Mouse (Mus musculus): ENCODE data around the gene Lrrc29. TPM values are rescaled to one million over a fixed set of nuclear protein-coding genes. Genes with fewer than 3 reads are reported as not detected.

Gene Lrrc29
- polyA plus RNA-seq, 1 experiment, result 117 TPM

DNA sequence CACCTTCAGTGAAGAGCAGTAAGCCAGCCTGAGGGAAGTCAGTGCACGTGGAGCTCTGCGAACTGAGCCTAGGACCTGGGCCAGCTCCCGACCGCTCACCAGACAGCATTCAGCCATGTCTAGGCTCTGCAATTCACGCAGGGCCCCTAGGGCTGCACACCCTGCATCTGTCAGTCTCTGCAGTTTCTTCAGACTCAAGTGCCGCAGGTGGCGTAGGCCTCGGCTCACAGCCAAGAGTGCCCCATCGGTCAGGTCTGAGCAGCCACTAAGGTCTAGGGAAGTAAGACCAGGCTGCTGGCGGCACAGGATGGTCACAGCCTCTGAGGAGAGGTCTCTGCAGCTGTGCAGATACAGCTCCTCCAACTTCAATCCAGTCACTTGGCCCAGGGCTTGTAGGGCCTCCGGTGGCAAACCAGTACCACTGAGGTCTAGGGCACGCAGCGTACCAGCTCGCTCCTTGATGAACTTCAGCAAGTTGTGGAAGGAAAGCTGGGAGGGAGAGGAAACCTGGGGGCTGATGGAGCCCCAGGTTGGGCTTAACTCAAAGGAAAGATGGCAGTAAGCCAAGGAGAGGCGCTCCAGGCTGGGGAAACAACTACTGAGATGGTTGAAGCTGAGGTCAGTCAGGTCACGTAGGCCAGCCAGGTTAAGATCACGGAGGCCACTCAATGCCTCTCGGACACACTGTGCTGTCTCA, 10.9 kb downstream of the Lrrc29 start:
- H3K4me1 ChIP-seq (ENCODE audit: control insufficient read depth, insufficient read depth, low read length), result no peaks in the 10 kb centered on the region; the same call in 1 of the 2 replicates
- peaks cover 2% of the 10 kb centered on the region; the same call in 1 of the 2 replicates for H3K36me3 ChIP-seq (ENCODE audit: control insufficient read depth, insufficient read depth, low read length)
- no peak for TF ChIP-seq POLR2A (IDR thresholded peaks at IDR 0.05; ENCODE audit: control insufficient read depth, low read depth, low read length)
- TF ChIP-seq CTCF (IDR thresholded peaks at IDR 0.05; ENCODE audit: control insufficient read depth, insufficient read depth, insufficient replicate concordance, low read depth, low read length), result no peak

DNA sequence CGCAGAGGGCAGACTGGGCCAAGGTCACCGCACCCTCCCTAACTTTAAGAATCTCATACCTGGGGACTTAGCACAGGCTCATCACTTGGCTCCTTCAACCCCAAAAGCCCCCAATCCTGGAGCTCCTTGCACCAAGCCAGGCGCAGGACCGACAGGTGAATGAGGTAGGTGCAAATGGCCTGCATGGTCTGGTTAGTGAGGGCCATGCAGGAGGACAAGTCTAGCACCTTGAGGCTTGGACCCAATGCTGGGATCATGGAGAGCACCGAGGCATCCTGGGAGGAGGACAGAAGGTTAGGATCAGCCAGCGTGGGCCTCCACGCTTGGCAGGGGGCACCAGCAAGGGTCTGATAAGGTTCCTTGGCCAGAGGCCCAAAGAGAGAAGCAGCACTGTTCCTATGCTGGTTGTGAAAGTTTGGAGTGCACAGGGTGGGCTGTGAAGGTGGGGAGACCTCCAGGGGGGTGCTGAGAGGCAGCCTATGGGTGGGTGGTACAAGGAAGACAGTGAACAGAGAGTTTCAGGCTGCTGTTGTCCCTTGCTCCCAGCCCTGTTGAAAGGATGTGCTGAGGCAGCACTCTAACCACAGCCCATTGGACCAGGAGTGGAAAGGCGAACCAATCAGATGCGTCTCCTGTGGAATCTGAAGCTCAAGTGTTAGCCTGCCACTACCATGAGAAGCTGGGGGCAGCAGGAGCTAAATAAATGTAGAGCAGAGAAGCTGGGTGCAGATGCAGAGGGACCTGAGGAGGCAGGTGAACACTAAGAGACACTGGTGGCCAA, 12.3 kb downstream of the Lrrc29 start:
- H3K36me3 ChIP-seq (ENCODE audit: control insufficient read depth, insufficient read depth, low read length), result peaks cover 2% of the 10 kb centered on the region; the same call in 1 of the 2 replicates
- TF ChIP-seq POLR2A (IDR thresholded peaks at IDR 0.05; ENCODE audit: control insufficient read depth, low read depth, low read length) (no peak), CTCF (IDR thresholded peaks at IDR 0.05; ENCODE audit: control insufficient read depth, insufficient read depth, insufficient replicate concordance, low read depth, low read length) (no peak)
- no peak overlapping the region for H3K4me3 ChIP-seq (ENCODE audit: control insufficient read depth, low read depth, low read length)
- H3K27ac ChIP-seq (ENCODE audit: control insufficient read depth, insufficient read depth, low read depth, low read length), result no peak overlapping the region
- H3K27me3 ChIP-seq (ENCODE audit: control insufficient read depth, insufficient read depth, low read length), result no peaks in the 10 kb centered on the region
- no peaks in the 10 kb centered on the region; the same call in 1 of the 2 replicates for H3K4me1 ChIP-seq (ENCODE audit: control insufficient read depth, insufficient read depth, low read length)

More for the DNA sequence above, 10.9 kb downstream of the Lrrc29 start:
- H3K27me3 ChIP-seq (ENCODE audit: control insufficient read depth, insufficient read depth, low read length), result no peaks in the 10 kb centered on the region
- no peak overlapping the region for H3K27ac ChIP-seq (ENCODE audit: control insufficient read depth, insufficient read depth, low read depth, low read length)
- no peak overlapping the region for H3K4me3 ChIP-seq (ENCODE audit: control insufficient read depth, low read depth, low read length)

DNA sequence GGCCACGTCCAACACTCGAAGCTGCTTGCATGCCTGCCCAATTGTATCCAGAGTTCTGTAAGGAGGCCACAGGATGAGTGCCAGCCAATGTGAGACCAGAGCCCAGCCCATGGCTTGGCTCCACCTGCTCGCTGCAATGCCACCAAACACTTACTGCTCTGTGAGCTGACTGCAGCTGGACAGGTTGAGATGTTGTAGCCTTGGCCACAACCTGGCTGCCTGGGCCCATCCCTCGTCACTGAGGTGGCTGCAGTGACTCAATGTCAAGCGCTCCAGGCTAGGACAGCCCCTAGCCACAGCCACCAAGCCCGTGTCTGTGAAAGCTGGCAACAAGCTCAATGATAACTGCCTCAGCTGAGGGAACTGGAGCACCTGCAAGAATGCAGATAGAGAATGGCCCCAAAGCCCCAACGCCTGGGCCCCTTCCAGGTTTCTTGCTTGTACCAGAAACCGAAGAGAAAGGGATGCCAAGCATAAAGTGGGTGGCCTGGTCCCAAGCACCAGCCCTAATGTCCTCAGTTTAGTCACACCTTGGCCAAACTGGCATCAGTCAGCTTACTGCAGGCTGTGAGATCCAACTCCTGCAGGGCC, 13.1 kb downstream of the Lrrc29 start:
- Histone ChIP-seq H3K36me3 (ENCODE audit: control insufficient read depth, insufficient read depth, low read length) (peaks cover 2% of the 10 kb centered on the region; the same call in 1 of the 2 replicates), H3K27me3 (ENCODE audit: control insufficient read depth, insufficient read depth, low read length) (no peaks in the 10 kb centered on the region), H3K4me1 (ENCODE audit: control insufficient read depth, insufficient read depth, low read length) (no peaks in the 10 kb centered on the region; the same call in 1 of the 2 replicates), H3K4me3 (ENCODE audit: control insufficient read depth, low read depth, low read length) (no peak overlapping the region), H3K27ac (ENCODE audit: control insufficient read depth, insufficient read depth, low read depth, low read length) (no peak overlapping the region)
- TF ChIP-seq CTCF (IDR thresholded peaks at IDR 0.05; ENCODE audit: control insufficient read depth, insufficient read depth, insufficient replicate concordance, low read depth, low read length) (no peak), POLR2A (IDR thresholded peaks at IDR 0.05; ENCODE audit: control insufficient read depth, low read depth, low read length) (no peak)

DNA sequence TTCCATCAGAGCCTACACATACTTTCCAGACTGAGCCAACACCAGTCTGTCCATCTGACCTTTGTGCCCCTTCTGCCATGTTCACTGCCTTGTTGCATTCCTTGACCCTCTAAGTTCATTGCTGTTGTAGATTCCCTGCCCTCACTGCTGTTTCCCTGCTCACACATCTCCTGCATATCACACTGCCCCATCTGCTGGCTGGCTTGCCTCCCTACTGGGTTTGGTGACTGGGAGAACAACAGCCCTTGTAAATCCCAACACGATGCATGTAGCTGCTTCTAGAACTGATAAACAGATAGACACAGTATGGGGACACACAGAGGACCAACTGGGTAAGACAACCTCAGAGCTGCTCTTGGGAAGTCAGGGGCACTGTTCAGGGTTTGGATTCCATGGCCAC, 14.4 kb downstream of the Lrrc29 start:
- no peak for TF ChIP-seq CTCF (IDR thresholded peaks at IDR 0.05; ENCODE audit: control insufficient read depth, insufficient read depth, insufficient replicate concordance, low read depth, low read length)
- no peak for TF ChIP-seq POLR2A (IDR thresholded peaks at IDR 0.05; ENCODE audit: control insufficient read depth, low read depth, low read length)
- Histone ChIP-seq H3K4me1 (ENCODE audit: control insufficient read depth, insufficient read depth, low read length) (no peaks in the 10 kb centered on the region; the same call in 1 of the 2 replicates), H3K27me3 (ENCODE audit: control insufficient read depth, insufficient read depth, low read length) (no peaks in the 10 kb centered on the region), H3K4me3 (ENCODE audit: control insufficient read depth, low read depth, low read length) (no peak overlapping the region), H3K27ac (ENCODE audit: control insufficient read depth, insufficient read depth, low read depth, low read length) (no peak overlapping the region), H3K36me3 (ENCODE audit: control insufficient read depth, insufficient read depth, low read length) (no peaks in the 10 kb centered on the region; the same call in 1 of the 2 replicates)

DNA sequence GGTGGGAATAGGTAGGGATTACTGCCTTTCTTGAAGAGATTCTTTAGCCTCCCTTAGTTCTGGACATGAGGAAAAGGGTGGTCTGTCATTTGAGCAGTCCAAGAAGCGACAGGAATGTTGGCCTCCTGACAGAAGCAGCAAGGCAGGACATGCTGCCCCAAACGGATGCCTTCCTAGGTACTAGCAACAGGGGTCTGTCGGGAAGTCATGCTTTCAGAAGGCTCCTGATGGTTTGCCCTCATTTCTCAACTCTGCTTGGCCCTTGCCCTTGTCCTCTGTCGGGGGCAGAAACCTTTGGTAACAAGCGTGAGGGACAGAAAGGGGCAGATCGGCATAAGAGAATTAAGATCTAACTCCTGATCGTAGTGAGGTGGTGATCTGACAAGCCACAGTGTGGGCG, 16.0 kb downstream of the Lrrc29 start:
- no peak for TF ChIP-seq CTCF (IDR thresholded peaks at IDR 0.05; ENCODE audit: control insufficient read depth, insufficient read depth, insufficient replicate concordance, low read depth, low read length)
- TF ChIP-seq POLR2A (IDR thresholded peaks at IDR 0.05; ENCODE audit: control insufficient read depth, low read depth, low read length), result no peak
- H3K4me3 ChIP-seq (ENCODE audit: control insufficient read depth, low read depth, low read length), result no peak overlapping the region
- H3K4me1 ChIP-seq (ENCODE audit: control insufficient read depth, insufficient read depth, low read length), result peaks cover 7% of the 10 kb centered on the region

DNA sequence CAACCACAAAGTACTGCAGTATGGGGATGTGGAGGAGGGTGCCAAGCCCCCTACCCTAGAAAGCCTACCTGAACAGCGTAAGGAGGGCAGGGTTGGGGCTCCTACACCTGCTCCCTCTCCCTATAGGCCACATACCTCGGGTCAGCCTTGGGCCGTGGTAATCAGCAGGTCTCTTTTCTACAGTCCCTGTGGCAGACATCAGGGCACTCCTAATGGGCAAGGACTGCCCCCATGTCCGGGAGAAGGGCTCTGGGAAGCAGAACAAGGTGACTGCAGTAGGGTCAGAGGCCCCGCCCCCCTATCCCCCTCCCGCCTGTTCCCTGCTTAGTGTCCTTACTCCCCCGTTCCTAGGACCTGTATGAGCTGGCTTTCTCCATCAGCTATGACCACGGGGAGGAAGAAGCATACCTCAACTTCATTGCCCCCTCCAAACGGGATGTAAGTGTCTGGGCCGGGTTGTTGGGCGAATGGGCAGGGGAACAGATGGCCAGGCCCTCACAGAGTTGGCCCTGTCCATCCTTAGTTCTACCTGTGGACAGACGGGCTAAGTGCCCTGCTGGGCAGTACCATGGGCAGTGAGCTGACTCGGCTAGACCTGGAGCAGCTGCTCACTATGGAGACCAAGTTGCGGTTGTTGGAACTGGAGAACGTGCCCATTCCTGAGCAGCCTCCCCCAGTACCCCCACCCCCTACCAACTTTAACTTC, 16.8 kb downstream of the Lrrc29 start:
- peaks cover 7% of the 10 kb centered on the region for H3K4me1 ChIP-seq (ENCODE audit: control insufficient read depth, insufficient read depth, low read length)
- no peaks in the 10 kb centered on the region; the same call in 1 of the 2 replicates for H3K36me3 ChIP-seq (ENCODE audit: control insufficient read depth, insufficient read depth, low read length)
- no peaks in the 10 kb centered on the region for H3K27me3 ChIP-seq (ENCODE audit: control insufficient read depth, insufficient read depth, low read length)
- TF ChIP-seq CTCF (IDR thresholded peaks at IDR 0.05; ENCODE audit: control insufficient read depth, insufficient read depth, insufficient replicate concordance, low read depth, low read length) (no peak), POLR2A (IDR thresholded peaks at IDR 0.05; ENCODE audit: control insufficient read depth, low read depth, low read length) (no peak)
- H3K27ac ChIP-seq (ENCODE audit: control insufficient read depth, insufficient read depth, low read depth, low read length), result no peak overlapping the region
- no peak overlapping the region for H3K4me3 ChIP-seq (ENCODE audit: control insufficient read depth, low read depth, low read length)

More for the DNA sequence above, 16.0 kb downstream of the Lrrc29 start:
- no peaks in the 10 kb centered on the region for H3K27me3 ChIP-seq (ENCODE audit: control insufficient read depth, insufficient read depth, low read length)
- H3K27ac ChIP-seq (ENCODE audit: control insufficient read depth, insufficient read depth, low read depth, low read length), result no peak overlapping the region
- H3K36me3 ChIP-seq (ENCODE audit: control insufficient read depth, insufficient read depth, low read length), result no peaks in the 10 kb centered on the region; the same call in 1 of the 2 replicates

Measured in testis, adult 2 months (tissue).